Mouse (Mus musculus) adrenal gland, adult 8-10 months (tissue): Measurements from ENCODE around the gene Mark2. TPM values are rescaled to one million over a fixed set of nuclear protein-coding genes. Genes with fewer than 3 reads are reported as not detected.
A peak's percentile ranks its signal among the peaks of the same experiment; 100 is the strongest.
"Not testable (repeated sequence)": the region's sequence is repeated elsewhere in the genome, so short reads cannot be mapped to it uniquely, and the experiment has no call there.

Experiments used
- DNase-seq: peaks from one replicate; pipeline ENCODE4 v3.0.0; 2022
- total RNA-seq, 4 experiments: library from RNA; stranded (reverse); gene quantifications; 2 replicates each; pipeline ENCODE4 v1.2.4; 2022

The Mark2 gene
- total RNA-seq, result 10 to 100 TPM; 66.7 to 95.6 (median 79.8) TPM

DNA sequence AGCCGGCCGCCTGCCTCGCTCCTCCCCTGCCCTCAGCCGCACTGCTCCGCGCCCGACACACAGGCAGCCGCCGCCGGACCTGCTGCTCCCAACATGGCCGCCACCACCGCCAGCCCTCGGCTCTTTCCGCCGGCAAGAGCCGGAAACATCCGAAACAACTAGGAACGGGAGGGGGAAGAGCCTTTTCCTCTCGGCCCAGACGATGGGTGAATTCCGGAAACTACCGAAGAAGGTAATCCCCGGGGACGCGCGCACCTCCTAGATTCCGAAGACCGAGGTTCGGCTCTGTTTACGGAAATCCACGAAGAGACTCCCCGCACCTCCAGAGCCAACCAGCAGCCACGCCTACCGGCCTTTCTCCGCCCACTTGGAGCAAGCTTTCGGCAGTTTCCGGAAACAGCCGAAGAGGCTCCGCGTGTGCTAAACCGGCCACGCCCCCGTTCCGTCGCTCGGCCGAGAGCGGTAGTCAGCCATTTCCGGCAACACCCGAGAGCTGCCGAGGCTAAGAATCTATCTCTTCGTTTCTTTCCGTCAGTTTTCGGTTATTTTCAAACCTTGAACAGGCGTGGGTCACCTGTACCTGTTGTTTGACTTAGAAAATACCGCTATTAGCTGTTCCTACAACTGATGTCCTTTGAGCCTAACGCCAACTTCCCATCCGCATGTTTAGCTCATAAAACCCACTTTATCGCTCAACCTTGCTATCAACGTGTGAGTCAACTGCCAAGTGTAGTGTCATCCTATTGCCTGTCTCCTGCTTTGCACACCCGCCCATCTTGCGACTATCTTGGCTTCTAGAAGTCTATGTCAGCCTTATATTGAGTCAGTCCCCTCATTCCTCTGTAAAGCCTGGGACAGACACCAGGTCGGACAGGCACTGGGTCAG, at the start of gene Mark2:
TSS of gene Mark2 (minus strand) at position 349 of the 886 bp plus-strand sequence.
- peak; percentile 99 for DNase-seq

DNA sequence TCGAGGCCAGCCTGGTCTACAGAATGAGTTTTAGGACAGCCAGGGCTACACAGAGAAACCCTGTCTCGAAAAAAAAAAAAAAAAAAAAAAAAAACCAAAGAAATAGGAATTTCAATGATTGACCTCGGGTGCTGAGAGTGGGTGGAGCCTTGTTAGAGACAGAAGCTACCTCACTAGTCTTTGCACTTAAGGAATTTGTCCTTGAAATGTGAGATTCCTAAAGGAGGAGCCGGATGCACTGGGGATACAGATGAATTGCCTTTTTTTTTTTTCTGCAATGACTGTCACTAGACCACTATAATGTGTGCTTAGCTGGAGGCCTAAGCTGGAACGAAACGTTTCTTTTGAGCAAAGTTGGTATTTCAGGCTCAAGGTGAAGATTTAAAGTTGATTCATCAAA, 46.8 kb upstream of the Mark2 start:
- DNase-seq, result no peak

DNA sequence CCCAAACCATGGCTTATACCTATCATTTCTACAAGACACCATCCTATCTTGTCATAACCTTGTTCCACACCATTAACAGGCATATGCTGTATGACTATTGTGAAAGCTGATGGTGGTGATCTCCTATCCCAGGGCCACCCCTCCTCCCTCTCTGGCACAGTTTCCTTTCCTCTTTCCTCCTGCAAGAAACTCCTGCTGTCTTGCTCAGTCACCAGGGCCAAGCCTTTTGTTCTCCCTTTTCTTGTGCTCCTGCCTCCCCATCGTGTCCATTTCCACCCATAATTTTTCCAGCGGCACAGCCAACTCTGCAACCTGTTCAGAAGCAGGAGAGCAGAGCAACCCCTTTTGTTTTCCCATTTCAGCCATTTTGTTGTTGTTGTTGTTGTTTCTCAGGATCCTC, 44.4 kb upstream of the Mark2 start:
- no peak for DNase-seq

DNA sequence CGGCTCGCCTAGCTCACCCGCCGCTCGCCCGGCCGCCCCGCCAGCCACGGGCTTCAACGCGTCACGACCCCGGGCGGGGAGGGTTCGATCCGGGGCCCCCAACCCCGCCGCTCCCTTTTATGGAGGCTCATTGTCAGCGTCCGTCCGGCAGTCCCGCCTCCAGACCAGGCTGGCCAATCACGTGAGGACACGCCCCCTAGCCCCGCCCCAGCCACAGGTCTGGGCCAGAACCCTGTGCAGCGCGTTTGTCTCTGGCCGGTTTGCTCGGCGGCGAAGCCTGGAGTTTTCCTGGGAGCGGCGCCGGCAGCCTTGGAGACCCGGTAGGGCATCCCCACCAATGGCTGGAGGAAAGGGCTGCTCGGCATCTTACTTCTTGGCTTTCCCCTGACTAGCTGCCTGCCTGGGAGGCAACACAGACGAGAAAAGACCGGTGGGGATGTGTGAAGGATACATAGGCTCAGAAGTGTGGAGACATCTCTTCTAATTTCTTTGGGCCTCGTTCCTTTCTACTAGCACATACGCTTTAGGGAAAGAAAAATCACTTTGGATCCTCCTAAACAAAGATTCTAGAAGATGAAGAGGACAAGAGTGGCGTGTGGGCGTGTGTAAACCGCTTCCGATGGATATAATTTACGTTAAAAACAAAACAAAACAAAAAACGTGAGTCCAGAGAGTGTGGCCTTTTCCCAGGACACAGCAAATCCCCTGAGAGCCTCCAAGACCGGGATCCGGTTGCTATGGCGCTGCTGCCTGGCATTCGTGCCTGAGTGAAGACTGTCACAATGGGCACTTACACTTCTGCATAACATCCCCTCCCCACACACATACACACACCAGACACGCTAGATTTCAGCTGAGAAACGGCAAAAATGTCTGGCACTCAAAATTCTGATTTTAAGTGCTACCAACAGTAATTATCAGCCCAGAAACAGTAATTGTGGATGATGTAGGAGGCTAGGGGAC, 41.5 kb upstream of the Mark2 start, which contains the start of gene Spindoc:
TSS of gene Spindoc (minus strand) at position 92 of the 963 bp plus-strand sequence.
- peak; percentile 96 for DNase-seq

DNA sequence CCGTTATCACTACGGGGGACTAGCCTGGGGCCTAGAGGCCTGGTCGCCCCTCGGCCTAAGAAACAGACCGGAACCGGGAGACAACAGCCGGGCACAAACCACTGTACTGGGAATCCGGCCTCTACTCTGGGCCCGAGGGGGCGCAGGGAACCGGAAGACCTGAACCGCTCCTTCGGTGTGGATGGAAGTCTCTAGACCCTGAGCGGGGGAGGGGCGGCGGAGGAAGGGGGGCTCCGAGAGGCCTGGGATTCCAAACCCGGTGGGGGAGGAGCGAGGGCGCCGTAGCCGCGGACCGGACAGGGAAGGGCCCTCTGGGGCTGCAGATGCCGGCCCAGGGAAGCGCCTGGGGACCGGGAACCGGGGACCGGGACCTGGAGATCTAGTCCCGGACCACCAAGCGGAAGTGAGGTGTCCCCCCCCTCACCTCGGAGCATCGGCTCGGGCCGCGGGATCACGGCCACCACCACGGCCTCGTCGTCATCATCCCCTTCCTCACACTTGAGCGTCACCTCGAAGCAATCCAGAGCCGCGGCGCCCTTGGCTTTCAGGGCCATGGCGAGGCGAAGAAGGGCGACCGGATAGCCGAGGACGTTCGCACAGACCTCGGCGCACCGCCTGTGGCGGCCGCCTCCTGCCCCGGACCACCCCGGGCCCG, 40.7 kb upstream of the Mark2 start:
- DNase-seq, result peak; percentile 50

DNA sequence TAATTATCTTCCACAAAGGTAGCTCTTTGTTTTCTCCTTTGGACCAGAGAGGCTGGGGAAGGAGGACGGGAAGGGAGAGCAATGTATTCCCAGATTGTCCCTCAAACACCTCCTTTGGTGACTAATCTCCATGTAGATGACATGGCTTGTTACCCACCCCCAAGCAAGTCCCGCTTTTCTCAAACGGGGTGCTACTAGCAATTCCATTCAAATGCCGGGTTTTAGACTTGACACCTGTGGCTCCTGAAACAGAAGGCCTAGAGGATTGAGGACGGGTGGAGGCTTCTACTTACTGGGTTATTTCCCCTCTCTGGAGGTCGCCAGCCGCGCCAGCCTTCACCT, 40.2 kb upstream of the Mark2 start:
- no peak for DNase-seq

DNA sequence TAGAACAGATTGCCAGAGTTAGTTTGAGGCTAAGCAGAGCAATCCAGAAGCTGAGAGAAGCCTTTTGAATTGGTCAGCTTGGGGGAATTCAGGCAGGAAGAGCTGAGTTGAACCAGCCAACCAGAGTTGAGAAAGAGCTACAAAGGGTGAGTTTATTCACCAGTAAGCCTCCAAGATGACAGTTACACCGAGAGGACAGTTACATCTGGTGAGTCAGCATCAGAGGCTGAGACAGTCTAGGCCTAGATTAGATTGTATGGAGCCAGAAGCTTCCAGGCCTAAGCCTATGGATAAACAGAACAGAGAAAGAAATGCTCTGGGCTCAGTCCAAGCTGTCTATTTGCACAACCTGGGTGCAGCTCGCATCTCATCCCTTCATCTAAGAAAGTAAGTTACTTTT, 36.0 kb upstream of the Mark2 start:
- no peak for DNase-seq

DNA sequence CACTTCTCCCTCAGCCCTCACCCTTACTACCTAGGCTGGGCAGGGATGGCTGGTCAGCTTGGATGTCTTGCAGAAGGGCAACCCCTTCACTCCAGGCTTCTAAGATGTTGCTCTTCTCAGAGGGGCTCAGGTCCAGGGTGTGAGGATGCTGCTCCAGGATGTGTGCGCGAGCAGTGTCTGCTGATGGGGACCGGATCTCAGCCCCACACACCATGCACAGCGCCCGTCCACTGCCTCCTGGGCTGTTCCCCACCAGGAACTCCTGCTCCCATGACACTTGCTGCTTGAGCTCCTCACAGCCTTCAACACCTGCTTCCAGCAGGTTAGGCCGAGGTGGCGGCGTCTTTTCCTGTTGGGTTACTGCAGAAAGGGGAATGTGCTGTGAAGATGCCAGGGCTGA, 32.8 kb upstream of the Mark2 start:
- no peak for DNase-seq

DNA sequence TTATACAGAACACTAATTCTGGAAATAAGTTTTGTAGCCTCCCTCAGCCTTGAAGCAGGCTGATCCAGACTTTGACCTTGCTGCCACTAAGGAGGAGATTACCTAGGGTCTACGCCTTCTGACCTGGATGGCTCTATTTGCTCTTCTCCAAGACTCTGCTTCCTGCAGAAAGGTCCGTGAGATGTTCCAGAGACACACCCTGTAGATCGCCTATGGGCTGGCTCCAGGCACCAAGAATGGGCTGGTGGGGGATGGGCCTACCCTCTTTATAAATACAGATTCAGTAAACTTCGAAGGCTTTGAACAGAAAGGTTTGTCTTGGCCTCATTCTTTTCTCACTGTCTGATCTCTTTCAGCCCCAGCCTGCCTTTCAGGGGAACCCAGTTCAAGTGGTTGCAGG, 27.8 kb upstream of the Mark2 start:
- not testable (repeated sequence) for DNase-seq

DNA sequence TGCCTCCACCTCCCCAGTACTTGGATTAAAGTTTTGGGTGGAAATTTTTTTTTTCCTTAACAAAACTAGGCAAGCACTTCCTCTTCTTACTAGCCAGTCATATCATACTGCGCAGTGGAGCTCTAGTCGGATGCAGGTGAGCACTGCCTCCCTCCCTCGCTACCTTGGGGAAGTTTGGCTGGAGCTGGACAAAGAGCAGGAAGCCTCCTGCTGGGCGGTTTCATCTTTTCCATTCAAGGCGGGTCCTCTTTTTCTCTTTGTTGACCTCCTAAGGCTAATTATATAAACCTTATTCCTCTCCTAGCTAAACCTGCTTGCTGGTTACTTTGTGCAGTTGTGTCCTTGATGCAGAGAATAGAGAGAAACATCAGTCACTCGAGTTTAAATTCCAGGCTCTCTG, 12.0 kb upstream of the Mark2 start:
- DNase-seq, result no peak

DNA sequence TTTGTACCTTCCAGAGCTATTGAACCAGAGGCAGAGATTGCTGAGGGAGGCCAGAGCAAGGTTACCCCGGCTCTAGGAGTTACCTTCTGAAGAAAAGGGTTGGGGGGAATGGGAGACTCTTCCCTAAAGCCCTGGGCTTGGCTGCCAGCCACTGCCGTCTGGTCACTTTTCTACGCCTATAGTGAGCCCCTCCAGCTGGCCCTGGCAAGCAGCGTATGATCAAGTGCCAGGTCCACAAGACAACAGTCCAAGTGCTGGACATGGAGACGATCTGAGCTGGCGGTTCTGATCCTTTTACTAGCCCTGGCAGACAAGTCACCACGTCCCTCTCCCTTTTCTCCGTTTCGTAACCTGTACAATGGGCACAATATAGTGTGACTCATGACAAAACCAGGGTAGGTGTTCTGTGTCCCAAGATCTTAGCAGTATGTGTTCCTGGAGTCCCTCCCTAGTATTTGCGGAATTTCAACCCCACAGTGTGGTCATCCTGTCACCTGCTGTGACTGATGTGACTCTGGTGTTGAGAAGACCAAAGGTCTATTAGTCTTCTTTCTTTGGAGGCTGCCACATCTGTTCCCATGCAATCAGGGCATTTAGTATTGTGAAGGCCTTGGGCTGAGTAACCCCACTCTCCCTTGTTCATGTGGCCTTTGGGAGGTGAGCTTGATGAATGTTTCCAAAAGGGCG, 11.3 kb upstream of the Mark2 start:
- DNase-seq, result no peak

DNA sequence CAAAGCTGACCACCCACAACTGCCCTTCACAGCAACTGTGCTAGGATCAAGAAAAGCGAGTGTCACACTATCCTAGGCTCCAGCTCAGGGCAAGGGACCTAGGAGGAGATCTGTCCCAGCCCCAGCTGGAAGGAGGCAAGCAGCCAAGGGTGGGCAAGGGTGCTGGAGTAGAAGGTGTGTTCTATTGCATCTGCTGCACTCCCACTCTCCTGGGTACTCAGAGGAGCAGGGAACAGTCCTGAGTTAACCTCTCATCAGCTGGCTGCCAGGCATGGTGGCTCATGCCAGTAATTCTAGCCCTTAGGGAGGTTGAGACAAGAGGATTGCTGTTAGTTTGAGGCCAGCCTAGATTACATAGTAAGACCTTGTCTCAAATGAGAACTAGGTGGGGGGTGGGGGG, 8.3 kb upstream of the Mark2 start:
- DNase-seq, result no peak

DNA sequence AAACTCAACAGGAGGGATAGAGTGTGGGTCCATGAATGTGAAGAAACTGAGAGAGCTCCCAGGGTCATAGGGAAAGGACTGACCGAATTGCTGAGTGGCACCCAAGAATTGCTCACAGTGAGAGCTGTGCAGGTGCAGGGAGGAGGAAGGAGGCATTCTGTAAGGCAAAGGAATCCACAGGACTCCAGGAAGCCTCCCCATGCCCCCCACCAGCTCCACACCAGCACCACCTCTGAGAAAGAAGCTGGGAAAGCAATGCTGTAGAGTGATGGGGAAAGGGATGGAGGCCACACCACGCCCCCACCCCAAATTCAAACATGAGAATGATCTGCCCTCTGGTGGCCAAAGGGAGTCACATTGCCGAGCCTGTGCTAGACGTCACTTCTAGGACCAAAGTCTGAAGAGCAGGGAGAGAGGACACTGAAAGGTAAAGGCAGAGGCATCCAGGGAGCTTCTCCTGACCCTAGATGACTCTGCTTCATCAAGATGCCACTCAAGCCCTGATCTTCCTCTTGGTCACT, 3.6 kb upstream of the Mark2 start:
- no peak for DNase-seq

DNA sequence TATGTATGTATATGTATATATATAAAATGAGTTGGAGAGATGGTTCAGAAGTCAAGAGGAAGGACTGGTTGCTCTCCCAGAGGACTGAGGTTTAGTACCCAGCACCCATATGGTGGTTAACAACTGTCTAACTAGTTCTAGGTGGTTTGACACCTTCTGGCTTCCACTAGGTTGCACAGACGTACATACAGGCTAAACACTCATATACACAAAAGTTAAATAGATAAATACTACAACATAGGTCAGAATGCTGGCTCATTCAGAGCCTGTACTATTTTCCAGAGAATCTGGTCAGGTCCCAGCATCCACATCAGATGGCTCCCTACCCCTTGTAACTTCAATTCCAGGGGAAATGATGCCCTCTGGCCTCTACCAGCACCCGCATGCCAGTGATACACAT, 986 bp upstream of the Mark2 start:
- no peak for DNase-seq

DNA sequence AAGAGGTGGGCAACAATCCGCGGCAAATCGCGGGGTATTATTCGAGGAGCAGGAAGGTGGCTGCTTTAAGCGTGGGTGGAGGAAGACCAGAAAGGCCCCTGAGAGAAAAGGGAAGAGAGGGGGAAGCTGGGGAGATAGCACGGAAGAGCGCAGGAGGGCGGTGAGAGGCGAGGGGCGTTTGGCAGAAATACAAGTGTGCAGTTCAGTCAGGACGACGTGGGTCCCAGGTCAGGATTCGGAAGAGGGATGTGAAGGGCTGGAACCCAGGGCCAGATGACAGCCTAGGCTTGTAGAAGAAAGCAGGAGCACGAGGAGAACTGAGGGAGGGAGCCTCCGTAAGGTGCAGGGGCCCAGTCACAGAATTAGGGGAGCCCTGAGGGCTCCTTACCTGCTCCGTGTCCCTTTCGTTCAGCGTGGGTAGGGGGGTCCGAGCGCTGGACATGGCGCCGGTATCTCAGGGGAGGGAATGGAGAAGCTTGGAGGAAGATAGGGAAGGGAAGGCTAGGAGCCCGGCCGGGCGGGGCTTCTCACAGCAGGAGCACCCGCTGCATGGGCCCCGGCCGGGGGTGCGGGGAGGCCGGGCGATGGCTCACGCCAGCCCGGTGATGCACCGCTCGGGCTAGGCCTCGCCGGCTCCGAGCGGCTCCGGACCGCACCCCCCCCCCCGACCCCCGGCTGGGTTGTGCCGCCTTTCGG, 732 bp downstream of the Mark2 start:
- peak; percentile 51 for DNase-seq

DNA sequence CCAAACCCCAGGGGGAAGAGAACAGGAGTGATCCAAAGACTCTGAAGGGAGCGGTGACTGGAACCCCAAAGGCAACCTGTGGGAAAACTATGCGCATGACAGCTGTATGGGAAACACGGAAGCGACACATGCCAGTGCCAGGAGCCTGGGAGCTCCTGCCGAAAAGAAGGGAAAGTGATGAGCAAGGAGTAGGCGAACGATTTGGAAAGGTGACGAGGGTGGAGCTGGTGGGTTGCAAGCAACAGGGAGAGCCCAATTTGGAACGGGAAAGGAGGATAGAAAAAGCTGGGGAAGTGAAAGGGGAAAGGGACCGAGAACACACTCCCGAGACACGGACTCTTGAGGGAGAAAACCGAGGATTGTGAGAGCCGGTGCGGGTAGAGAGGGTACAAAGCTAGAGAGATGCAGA, 1.3 kb downstream of the Mark2 start:
- no peak for DNase-seq

DNA sequence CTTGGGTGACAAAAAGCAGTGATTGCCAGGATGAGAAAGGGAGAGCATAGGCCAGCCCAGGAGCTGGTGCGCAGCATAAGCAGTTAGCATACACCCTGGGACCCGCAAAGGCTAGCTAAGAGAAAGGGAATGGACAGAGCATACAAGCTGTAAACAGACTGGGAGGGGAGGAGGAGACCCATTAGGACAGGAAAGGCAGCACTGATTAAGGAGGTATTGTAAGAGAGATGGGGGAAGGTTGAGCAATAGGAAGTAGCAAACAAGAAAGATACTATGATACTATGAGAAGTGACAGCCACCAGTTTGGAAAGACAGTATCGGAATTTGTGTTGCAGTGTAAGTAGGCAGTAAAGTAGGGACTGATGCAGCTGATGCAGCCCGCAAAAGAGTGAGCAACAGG, 1.8 kb downstream of the Mark2 start:
- no peak for DNase-seq

DNA sequence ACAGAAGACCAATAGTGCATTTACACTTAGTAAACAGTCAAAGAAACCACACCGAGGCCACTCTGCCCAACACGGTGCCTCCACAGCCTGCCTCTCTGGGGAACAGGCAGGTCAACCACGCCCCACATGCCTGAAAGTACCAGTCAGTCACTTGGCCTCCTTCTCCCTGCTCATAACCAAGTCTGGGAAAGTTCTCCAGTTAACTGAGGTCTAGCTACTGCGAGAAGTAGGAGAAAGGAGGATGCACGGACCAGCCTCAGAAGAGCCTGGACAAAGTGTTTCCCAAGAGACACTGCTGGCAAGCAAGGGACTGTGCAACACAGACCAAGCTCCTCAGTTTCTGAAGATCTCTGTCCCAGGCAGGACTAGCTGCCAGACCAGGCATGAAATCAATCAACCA, 2.6 kb downstream of the Mark2 start:
- DNase-seq, result peak; percentile 52

DNA sequence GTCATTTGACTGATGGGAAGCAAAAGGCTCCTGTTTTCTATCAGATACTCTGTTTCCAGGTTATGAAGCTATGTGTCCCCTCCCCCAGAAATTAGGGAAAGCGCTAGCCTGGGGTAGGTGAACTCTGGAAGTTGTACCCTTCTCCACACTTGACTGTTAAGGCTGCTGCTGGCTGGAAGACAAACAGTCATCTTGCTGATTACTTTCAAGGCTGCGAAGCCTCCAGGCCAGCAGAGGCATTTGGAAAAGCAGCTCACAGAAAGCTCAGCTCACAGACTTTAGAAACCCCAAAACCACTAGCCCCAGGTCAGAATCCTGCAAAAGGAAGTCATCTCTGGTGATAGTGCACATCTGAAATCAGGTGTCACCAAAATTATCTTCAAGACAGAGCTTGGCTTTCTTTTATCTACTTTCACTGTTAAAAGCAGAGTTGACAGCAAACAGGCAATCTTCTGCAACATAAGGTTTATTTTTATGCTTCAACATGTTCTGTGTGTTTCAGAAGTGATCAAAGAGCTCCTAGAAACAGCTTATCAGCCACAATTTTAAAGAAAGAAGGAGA, 3.8 kb downstream of the Mark2 start:
- DNase-seq, result no peak

DNA sequence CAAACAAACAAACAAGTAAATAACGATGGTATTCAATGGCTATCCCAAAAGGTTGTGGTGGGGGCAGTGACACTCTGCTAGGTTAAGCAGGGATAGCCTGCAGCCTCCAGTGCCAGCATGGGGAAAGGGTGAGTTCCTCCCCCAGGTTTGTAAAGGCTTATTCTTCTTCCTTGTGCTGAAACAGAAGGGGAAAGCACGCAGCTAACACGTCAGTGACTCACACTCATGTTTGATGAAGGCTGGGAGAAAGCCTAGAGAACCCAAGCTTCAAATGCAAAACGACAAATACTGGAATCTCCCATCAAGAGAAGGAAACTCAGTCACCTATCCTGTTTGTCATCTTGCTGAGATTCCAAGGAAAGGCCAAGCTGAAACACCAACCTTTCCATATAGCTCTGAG, 6.0 kb downstream of the Mark2 start:
- no peak for DNase-seq

DNA sequence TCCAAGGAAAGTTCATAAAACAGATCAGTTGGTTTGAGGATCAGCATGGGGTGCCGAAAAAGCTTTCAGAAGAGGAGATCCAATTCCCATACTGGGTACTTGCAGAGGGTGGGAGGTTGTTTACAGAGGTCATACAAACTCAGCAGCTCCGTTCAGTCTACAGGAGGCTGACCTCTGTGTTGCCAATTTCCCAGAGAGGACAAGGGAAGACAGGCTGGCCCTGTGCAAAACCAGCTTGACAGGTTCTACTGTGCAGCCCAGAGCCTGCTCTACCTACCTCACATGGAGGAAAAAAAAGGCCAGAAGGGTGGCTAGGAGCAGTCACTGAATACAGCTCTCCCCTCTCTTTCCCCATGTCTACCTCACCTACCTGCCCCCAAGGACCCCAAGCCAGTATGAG, 7.6 kb downstream of the Mark2 start:
- no peak for DNase-seq
